Mouse (Mus musculus) limb, embryonic 15.5 days (tissue): ENCODE measurements around the gene Harbi1. TPM values are rescaled to one million over a fixed set of nuclear protein-coding genes. Genes with fewer than 3 reads are reported as not detected.
A peak's percentile ranks its signal among the peaks of the same experiment; 100 is the strongest.
"Not testable (repeated sequence)": the region's sequence is repeated elsewhere in the genome, so short reads cannot be mapped to it uniquely, and the experiment has no call there.

Experiments
- ATAC-seq: fragments of 200-750 bp; cut with Nextera tagmentation; 2 replicates; pipeline ENCODE4 v1.8.0; 2017; ENCODE audit warnings: low read depth, moderate TSS enrichment; ENCODE audit not compliant: insufficient number of reproducible peaks, low FRiP score, low TSS enrichment
- H3K27ac ChIP-seq: fragments of 300-500 bp; sonication (generic); 2 replicates; pipeline ENCODE4 v1.5.1; 2015; ENCODE audit warnings: moderate library complexity, mild to moderate bottlenecking, inconsistent platforms
- H3K27me3 ChIP-seq: fragments of 300-500 bp; sonication (generic); 2 replicates; pipeline ENCODE4 v1.6.1; 2015; ENCODE audit warnings: inconsistent platforms
- H3K36me3 ChIP-seq: fragments of 300-500 bp; sonication (generic); 2 replicates; pipeline ENCODE4 v1.6.1; 2015; ENCODE audit warnings: inconsistent platforms
- H3K4me1 ChIP-seq: fragments of 300-500 bp; sonication (generic); 2 replicates; pipeline ENCODE4 v1.6.1; 2015; ENCODE audit warnings: inconsistent platforms
- H3K4me2 ChIP-seq: fragments of 300-500 bp; sonication (generic); 2 replicates; pipeline ENCODE4 v1.6.1; 2015; ENCODE audit warnings: mild to moderate bottlenecking, inconsistent platforms
- H3K4me3 ChIP-seq: fragments of 300-500 bp; sonication (generic); 2 replicates; pipeline ENCODE4 v1.5.1; 2015; ENCODE audit warnings: mild to moderate bottlenecking, inconsistent platforms
- H3K9ac ChIP-seq: fragments of 300-500 bp; sonication (generic); 2 replicates; pipeline ENCODE4 v1.6.1; 2015; ENCODE audit warnings: inconsistent platforms
- H3K9me3 ChIP-seq: fragments of 300-500 bp; sonication (generic); 2 replicates; pipeline ENCODE4 v1.6.1; 2016; ENCODE audit warnings: inconsistent platforms
- WGBS: fragments of 180-500 bp; shearing (Covaris S2); methylation state at CpG from one replicate; pipeline ENCODE4 v1.1.7; 2015; 5-methylcytosine and 5-hydroxymethylcytosine counted together
- polyA plus RNA-seq: library from polyadenylated mRNA; unstranded; fragments of >200 nt; fragmentation: Nextera tagmentation; extraction: Ambion mirVana; gene quantifications from 2 replicates; pipeline ENCODE4 v1.2.1, GENCODE M21; 2015

The Harbi1 gene
- polyA plus RNA-seq, 1 experiment from 2014 or later: 20.9 TPM

- WGBS: 65% methylated on average over 4 of the region's 4 CpGs
These were observed 12.7 kb downstream of the Harbi1 start for GRCm38 (mm10) chr2:91723382-91723781.

GRCm38 (mm10) chr2:91723951-91724350 lies 13.3 kb downstream of the Harbi1 start:
- H3K4me1 ChIP-seq: no peaks in the 10 kb centered on the region
- H3K36me3 ChIP-seq: peaks cover 21% of the 10 kb centered on the region
- H3K9ac ChIP-seq: no peak overlapping the region
- no peak overlapping the region for H3K4me2 ChIP-seq
- no peak overlapping the region for H3K4me3 ChIP-seq
- ATAC-seq: no peak
- H3K27ac ChIP-seq: no peak overlapping the region
- H3K9me3 ChIP-seq: no peaks in the 10 kb centered on the region
- 0 out of 2 replicates have a peak, but pooled peaks cover 5% of the 10 kb centered on the region for H3K27me3 ChIP-seq

More at GRCm38 (mm10) chr2:91723382-91723781, 12.7 kb downstream of the Harbi1 start:
- Histone ChIP-seq H3K27me3 (0 out of 2 replicates have a peak, but pooled peaks cover 5% of the 10 kb centered on the region), H3K9me3 (no peaks in the 10 kb centered on the region), H3K27ac (no peak overlapping the region), H3K4me3 (no peak overlapping the region), H3K9ac (no peak overlapping the region), H3K4me2 (no peak overlapping the region), H3K36me3 (peaks cover 26% of the 10 kb centered on the region), H3K4me1 (no peaks in the 10 kb centered on the region)
- no peak for ATAC-seq

DNA sequence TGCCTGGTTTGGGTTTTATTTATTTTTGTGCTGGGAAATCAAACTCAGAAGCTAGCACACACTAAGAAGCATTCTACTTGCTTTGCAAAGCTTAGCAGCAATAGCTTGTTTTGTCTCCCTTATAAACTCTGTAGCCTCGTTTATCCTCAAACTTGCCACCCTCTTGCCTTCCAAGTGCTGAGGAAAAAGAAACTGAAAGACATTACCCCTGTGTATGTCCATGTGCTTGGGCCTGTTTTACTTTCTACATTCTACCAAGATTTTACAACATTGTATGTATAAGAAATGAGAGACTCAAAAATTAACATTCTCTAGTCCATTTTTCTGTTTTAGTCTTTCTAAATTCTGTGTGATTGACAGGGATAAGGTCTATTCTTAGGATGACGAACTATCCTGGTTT lies 14.1 kb downstream of the Harbi1 start:
- WGBS: 64% methylated on average over 2 of the region's 2 CpGs
- Histone ChIP-seq H3K9me3 (no peaks in the 10 kb centered on the region), H3K4me1 (no peaks in the 10 kb centered on the region), H3K36me3 (peaks cover 16% of the 10 kb centered on the region), H3K4me3 (no peak overlapping the region), H3K4me2 (no peak overlapping the region), H3K9ac (no peak overlapping the region), H3K27ac (no peak overlapping the region), H3K27me3 (0 out of 2 replicates have a peak, but pooled peaks cover 5% of the 10 kb centered on the region)
- ATAC-seq: no peak

GRCm38 (mm10) chr2:91725476-91725875 lies 14.8 kb downstream of the Harbi1 start:
- not testable (repeated sequence) for H3K4me1 ChIP-seq, H3K27me3 ChIP-seq, H3K36me3 ChIP-seq, H3K4me2 ChIP-seq, H3K4me3 ChIP-seq, ATAC-seq, H3K9me3 ChIP-seq, H3K9ac ChIP-seq, H3K27ac ChIP-seq
- 45% methylated on average over 4 of the region's 4 CpGs for WGBS

DNA sequence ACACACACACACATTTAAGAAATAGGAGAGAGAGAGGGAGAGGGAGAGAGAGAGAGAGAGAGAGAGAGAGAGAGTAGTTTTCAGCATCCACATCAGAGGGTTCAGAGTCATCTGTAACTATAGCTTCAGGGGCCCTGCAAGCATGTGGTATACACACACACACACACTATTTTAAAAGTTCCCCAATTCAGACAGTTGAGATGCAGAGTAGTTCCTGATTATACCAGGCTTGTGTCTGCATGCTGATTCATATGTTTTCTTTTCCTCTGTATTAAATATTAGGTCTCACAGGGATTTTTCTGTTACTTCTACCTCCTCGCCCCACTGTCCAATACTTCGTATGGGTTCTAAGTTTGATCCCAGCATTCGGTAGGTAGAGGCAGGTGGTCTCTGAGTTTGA lies 16.4 kb downstream of the Harbi1 start:
- Histone ChIP-seq H3K4me3 (no peak overlapping the region), H3K27ac (no peak overlapping the region), H3K9ac (no peak overlapping the region), H3K4me1 (no peaks in the 10 kb centered on the region), H3K9me3 (no peaks in the 10 kb centered on the region), H3K4me2 (no peak overlapping the region), H3K36me3 (no peaks in the 10 kb centered on the region), H3K27me3 (0 out of 2 replicates have a peak, but pooled peaks cover 5% of the 10 kb centered on the region)
- 82% methylated on average over 3 of the region's 3 CpGs for WGBS
- ATAC-seq: no peak

GRCm38 (mm10) chr2:91729571-91729970 lies 18.9 kb downstream of the Harbi1 start:
- H3K9ac ChIP-seq: no peak overlapping the region
- ATAC-seq: no peak
- WGBS: 18% methylated on average over 4 of the region's 4 CpGs
- no peaks in the 10 kb centered on the region for H3K4me1 ChIP-seq
- no peaks in the 10 kb centered on the region for H3K9me3 ChIP-seq
- H3K27ac ChIP-seq: peak overlapping the region; percentile 95; the same call in 1 of the 2 replicates
- peak overlapping the region; percentile 55 for H3K4me2 ChIP-seq
- H3K27me3 ChIP-seq: 0 out of 2 replicates have a peak, but pooled peaks cover 5% of the 10 kb centered on the region
- H3K36me3 ChIP-seq: 0 out of 2 replicates have a peak, but pooled peaks cover 3% of the 10 kb centered on the region
- H3K4me3 ChIP-seq: peak overlapping the region; percentile 97

DNA sequence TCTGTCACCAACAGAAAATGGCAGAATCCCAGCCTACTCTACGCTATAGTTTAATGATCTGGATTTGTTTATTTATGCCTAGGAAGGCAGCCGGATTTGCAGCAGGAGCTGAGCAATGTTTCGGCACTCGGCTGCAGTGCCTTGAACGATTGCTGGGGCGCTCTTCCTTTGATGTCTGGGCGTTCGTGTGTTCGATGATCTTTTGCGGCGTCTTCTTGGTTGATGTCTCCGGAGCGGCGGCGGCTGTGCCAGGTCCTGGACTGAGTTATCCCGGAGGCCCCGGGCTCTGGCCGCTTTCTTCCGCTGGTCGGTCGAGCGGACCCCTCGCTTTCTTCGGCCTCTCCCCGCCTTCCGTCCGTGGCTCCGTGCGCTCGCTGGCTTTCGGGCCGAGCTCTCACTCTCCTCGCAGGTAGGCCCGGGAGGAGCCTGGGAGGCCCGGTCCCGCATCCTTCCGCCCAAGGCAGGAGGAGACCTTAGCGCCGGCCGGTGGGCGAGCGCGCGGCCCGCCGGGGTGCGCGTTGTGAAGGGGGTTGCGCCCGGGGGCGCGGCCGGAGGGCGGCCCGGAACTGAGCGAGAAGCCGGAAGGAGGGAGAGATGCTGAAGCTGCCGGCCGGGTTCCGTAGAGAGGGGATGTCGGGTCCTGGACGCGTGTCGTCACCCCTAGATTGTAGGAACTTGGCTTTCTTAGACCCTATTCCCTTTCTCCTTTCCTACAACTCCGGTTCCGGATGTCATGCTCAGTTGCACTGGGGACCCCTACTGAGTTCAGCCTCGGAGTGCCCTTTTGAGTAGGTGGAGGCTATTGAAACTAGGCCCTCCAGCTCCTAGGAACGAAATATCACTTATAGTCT lies 19.5 kb downstream of the Harbi1 start, which contains the start of gene Ambra1:
Ambra1 (plus strand) TSS at position 164 of the 851 bp plus-strand sequence.
- H3K27ac ChIP-seq: peak within 1 kb of the TSS; percentile 95
- no peaks in the 10 kb centered on the region for H3K9me3 ChIP-seq
- peak within 1 kb of the TSS; percentile 99 for H3K9ac ChIP-seq
- H3K27me3 ChIP-seq: 0 out of 2 replicates have a peak, but pooled peaks cover 5% of the 10 kb centered on the region
- no peaks in the 10 kb centered on the region for H3K4me1 ChIP-seq
- peak within 1 kb of the TSS; percentile 97 for H3K4me3 ChIP-seq
- ATAC-seq: peak; percentile 72
- peak within 1 kb of the TSS; percentile 55 for H3K4me2 ChIP-seq
- 0 out of 2 replicates have a peak, but pooled peaks cover 3% of the 10 kb centered on the region for H3K36me3 ChIP-seq
- WGBS: under 1% methylated on average over 67 of the region's 68 CpGs

DNA sequence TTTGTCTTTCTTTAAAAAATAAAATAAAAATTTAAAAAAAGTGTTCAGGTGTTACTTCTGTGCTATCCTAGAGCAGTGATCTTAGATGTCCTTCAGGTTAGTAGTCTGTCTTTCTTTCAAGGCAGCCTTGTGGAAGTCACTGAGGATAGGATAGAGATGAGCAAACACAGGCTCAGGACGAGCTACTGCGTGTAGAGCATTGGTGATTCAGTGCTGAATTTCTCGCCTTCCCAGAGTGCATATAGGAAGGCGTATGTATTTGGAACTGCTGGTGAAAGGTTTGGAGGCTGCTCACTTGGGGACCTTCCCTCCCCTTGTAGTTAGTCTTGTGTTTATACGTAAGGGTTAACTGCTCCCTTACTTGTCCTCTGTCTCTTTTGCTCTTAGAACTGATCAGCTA lies 24.6 kb downstream of the Harbi1 start:
- H3K27ac ChIP-seq: no peak overlapping the region
- H3K9me3 ChIP-seq: no peaks in the 10 kb centered on the region

GRCm38 (mm10) chr2:91739586-91739985 lies 28.9 kb downstream of the Harbi1 start:
- Histone ChIP-seq H3K27me3 (no peaks in the 10 kb centered on the region), H3K4me3 (no peak overlapping the region), H3K9ac (no peak overlapping the region), H3K36me3 (no peaks in the 10 kb centered on the region), H3K9me3 (no peaks in the 10 kb centered on the region), H3K4me2 (no peak overlapping the region), H3K27ac (no peak overlapping the region), H3K4me1 (no peaks in the 10 kb centered on the region)
- ATAC-seq: no peak
- 100% methylated on average over 1 of the region's 1 CpGs for WGBS

More for the DNA sequence above, 24.6 kb downstream of the Harbi1 start:
- WGBS: 92% methylated on average over 5 of the region's 5 CpGs
- Histone ChIP-seq H3K27me3 (no peaks in the 10 kb centered on the region), H3K9ac (no peak overlapping the region), H3K4me1 (no peaks in the 10 kb centered on the region), H3K36me3 (0 out of 2 replicates have a peak, but pooled peaks cover 3% of the 10 kb centered on the region), H3K4me2 (no peak overlapping the region), H3K4me3 (no peak overlapping the region)
- ATAC-seq: no peak

- no peaks in the 10 kb centered on the region for H3K27me3 ChIP-seq
- no peaks in the 10 kb centered on the region for H3K4me1 ChIP-seq
- WGBS: 87% methylated on average over 5 of the region's 5 CpGs
- H3K27ac ChIP-seq: no peak overlapping the region
- H3K9me3 ChIP-seq: no peaks in the 10 kb centered on the region
- no peak overlapping the region for H3K4me2 ChIP-seq
- H3K4me3 ChIP-seq: no peak overlapping the region
- ATAC-seq: no peak
- H3K9ac ChIP-seq: no peak overlapping the region
- H3K36me3 ChIP-seq: no peaks in the 10 kb centered on the region
These were observed 34.0 kb downstream of the Harbi1 start for GRCm38 (mm10) chr2:91744686-91745085.

DNA sequence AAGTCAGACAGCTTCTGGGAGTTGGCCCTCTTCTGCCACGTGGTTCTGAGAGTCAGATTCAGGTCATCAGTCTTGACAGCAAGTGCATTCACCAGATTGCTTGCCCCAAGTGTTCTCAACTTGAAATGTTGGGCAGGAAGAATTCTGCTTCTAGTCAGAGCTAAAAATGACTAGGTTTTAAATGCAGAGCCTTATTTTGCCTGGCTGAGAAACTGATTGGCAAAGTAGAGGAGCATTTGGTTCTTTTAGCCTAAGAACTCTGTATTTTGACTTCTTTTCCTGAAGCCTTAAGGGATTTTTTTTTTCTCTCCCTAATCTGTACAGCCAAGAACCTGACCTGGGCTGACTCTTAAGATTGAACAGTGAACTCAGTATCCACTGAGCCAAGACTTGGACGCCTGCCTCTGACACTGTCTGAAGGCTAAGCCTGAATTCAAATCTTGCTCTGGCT lies 39.2 kb downstream of the Harbi1 start:
- H3K27ac ChIP-seq: no peak overlapping the region
- H3K4me3 ChIP-seq: no peak overlapping the region
- H3K4me2 ChIP-seq: no peak overlapping the region
- H3K36me3 ChIP-seq: no peaks in the 10 kb centered on the region
- no peak for ATAC-seq
- no peaks in the 10 kb centered on the region for H3K9me3 ChIP-seq
- no peaks in the 10 kb centered on the region for H3K27me3 ChIP-seq
- no peaks in the 10 kb centered on the region for H3K4me1 ChIP-seq
- no peak overlapping the region for H3K9ac ChIP-seq
- 67% methylated on average over 2 of the region's 2 CpGs for WGBS
